Mouse (Mus musculus) brain, adult 2 months (tissue): ENCODE results near the gene A930017K11Rik.

Source experiments
- DNase-seq: peaks from one replicate; pipeline ENCODE4 v3.0.0; 2011; ENCODE audit warnings: low read depth, low spot score

A930017K11Rik gene

DNA sequence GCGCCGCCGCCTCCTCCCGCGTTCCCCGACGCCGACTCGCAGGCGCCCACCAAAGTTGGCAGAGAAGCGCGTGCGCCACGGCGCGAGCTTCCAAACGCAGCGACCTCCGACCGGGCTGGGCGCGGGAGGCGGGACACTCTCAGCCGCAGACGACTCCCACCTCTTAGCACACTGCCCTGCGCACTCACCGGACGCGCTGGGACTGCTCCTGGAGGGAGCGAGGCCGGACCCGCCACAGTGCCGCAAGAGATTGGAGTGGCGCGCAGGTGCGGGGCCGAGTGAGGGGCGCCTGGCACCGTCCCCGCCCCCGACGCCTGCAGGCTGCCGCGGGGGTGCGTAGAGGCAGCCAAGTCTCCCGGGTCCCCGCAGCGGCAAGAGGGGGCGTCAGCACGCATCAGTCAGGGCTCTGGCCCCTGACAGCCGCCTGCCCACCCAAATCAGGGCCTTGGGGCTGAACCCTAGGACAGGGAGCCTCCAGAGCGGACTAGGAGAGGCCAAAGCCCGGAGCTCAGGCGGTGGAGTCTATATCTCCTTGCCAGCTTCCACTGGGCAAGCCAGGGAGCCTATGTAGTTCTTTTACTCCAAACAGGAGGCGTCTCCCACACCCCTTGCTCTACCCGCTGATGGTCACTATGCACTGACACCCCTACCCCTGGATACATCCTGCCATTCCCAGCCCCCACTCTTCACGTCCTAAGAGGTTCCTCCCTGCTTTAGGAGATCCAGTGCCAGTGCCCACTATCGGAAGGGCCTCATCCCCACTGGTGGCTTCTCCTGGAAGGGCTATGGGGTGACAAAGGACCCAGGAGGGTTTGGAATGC lies at the start of gene A930017K11Rik:
TSS of gene A930017K11Rik (minus strand) at position 763 of the 821 bp plus-strand sequence.
- peak; percentile 69 for DNase-seq

DNA sequence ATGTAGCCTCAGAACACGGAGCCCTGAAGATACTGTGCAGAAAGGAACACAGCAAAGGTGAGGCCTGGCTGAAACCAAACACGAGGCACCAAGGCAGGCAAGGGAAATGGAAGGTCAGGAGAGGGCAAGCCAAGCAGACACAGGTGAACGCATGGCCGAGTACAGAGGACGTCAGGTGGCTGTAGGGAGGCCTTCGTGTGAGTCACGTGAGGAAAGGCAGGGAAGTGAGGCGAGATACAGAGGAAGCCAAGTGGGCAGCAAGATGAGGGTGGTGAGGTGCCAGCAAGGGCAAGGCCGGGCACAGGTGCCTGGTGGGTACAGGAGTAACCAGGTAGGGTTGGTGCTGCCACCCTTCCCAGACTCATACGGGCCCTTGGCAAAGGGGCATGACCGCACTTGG lies 46.1 kb upstream of the A930017K11Rik start:
- no peak for DNase-seq

DNA sequence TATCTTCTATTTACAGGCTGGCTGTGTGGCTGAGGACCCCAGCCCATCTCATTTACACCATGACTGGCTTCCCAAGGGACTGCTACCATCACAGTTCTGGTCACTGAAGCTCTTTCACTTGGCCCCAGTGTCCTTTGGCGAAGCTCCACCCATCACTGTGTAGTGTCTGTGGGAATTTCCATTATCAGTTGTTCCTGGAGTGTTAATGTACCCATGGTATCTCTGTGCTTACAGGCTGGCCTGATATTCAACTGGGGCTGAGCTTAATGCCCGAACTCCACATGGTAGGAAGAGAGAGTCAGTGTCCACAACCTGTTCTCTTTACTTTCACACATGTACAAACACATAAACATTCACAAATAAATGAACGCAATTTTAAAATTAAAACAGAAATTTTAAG lies 41.1 kb upstream of the A930017K11Rik start:
- DNase-seq = no peak

GRCm38 (mm10) chr17:25992274-25992673 lies 39.9 kb upstream of the A930017K11Rik start:
- no peak for DNase-seq

DNA sequence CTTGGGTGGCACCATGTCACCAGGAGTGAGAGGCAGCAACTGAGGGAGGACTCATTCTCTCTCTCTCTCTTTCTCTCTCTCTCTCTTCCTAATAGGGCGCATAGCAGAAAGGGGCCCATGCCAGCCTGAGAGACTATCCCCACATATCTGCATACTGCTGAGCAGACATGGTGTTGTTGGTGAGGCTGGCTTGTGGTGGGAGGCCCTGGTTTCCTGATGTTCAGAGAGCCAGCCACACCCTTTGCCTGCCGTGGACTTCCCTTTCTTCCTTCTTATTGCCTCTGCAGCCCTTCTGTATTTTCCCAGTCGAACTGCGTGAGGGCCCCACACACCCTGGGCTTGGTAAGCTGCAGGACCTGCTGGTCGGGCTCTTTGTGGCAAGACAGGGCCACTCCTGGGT lies 38.0 kb upstream of the A930017K11Rik start:
- DNase-seq = no peak

DNA sequence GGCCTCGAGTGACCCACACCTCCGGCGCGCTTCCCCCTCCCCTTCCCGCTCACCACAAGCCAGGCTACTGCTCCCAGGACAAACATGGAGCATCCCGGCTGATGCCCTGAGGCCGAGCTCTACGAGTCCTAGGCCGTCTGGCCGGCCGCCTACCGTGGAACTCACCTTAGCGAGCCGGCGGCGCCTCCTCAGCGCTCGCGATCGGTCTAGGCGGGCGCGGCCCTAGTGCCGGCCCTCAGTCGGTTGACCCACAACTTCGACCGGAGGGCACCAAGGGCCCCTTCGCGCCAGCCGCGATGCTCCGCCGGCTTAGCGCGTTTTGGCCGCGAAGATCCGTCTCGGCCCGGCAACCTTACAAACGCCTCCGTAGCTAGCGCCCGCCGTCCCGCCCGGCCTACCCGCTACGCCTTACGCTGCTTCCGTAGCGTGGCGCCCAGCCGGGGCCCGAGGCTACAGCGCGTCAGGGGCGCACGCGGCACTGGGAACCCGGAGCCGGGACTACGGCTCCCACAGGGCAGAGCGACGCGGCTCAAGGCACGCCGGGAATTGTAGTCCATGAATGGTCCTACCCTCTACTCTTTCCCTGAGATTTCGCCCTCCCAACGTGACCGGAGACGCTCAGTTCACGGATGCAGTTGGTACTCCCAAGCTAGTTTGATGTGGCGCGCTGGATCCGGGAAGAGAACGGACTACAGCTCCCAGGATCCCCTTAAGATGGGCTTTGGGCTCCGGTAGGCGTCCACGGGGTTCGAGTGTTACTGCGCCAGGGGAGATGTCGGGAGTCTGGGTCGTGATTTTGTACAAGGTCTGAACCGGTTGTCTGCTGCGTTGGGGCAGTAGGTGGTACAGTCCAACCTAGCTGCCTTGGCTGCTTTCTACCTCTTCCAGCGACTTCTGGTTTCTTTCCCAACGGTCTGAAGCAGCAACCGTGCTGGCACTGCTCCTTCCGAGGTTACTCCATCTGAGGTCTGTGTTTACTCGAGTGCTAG lies 33.2 kb upstream of the A930017K11Rik start, which contains the start of gene Capn15:
TSS of gene Capn15 (minus strand) at position 491 of the 989 bp plus-strand sequence.
- peak; percentile 99 for DNase-seq

DNA sequence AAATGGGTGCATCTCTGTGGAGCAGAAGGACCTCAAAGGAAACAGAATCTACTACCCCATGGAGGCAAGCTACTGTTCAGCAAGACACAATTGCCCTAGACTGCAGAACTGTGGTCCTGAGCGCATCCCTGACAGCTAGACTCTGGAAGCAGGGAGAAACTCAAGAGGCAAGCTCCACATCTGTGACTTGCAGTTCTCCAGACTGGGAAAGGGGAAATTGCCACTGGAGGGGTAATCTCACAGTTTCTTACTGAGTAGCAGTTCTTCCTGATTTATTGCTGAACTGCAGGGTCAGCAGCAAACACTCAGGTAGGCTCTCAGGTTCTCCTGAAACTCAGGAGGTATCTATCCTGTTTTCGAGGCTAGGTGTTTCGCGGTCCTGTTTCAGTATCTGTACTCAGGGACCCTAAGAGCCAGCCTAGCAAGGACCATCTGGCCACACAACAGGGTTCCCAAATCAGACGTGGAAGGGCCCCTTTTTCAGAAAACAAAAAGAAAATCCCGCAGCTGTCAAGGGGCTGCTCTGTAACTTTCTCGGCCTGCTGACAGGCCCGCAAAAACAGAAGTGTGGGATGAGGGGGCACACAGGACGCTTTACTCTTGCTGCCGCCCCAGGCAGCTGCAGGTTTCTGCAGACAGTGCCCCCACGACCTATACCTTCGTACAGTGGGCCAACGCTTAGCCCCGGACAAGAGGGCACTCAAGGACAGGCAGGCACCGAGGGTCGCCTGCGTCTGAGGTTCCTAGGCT lies 32.4 kb upstream of the A930017K11Rik start:
- DNase-seq = peak; percentile 35

DNA sequence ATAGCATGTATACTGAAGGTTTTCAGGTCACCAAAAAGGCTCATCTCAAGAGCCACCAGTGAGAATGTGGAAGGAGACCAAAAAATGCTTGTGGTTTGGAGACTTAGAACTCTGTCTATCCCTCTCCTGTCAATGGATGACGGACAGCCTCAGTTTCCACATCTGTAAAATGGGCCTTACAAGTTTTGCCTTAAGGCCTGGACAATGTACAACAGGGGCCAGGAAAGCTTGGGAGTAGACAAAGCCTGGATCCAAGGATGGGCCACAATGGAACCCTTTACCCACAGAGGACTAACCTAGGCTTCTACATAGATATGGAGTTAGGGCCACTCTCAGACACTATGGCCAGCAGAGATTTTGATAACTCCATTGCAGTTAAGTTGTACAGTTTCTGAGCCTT lies 31.7 kb upstream of the A930017K11Rik start:
- no peak for DNase-seq

DNA sequence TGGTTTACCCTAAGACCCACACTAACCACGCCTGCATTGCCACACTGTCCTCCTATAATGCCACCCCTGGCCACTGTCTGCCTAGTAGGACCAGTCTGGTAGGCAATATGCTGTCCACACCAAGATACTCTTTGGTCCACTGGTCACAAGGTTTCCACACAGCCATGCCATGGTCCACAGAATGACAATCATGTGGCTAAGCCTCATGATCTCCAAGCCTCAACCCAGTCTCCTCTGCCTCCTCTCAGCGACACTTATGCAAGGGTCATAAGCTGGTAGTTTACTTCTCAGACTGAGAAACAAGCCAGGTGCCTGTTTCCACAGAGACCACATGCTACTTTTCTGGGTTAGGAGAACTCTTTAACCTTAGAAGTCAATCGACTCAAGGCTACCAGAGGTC lies 30.5 kb upstream of the A930017K11Rik start:
- no peak for DNase-seq

DNA sequence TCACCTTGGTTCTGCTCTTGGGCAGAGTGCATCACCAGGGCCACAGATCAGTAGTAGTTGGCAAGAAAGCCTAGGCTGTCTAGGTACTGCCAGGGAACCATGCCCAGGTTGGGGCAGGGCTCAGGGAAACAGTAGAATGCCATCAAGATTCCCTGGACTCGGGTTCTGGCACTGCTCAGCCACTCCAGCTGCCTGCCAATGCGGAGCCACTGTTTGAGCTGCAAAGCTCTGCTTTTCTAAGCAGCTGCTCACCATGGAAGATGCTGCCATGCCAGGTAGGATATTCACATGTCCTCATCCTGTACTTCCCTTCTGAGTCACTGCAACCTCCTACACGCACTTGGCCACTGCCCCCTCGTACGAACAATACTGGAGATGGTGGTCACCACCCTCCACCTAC lies 28.5 kb upstream of the A930017K11Rik start:
- DNase-seq = peak; percentile 85

- no peak for DNase-seq
These were observed 27.7 kb upstream of the A930017K11Rik start for GRCm38 (mm10) chr17:25979829-25980738.

- DNase-seq = no peak
These were observed 18.8 kb upstream of the A930017K11Rik start for GRCm38 (mm10) chr17:25970954-25971707.

DNA sequence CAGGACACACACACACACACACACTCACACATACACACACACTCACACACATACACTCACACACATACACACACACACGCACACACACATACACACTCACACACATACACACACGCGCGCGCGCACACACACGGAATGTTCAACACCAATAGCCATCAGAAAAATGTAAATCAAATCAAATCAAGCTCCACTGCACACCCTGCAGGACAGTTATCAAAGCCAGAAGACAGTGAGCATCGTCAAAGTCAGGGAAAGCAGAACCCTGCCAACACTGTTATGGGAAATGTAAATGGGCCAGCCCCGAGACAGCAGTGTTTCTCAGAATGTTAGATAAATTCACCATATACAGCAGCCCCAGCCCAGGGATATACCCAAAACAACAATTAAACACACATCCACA lies 18.1 kb upstream of the A930017K11Rik start:
- DNase-seq = peak; percentile 67

DNA sequence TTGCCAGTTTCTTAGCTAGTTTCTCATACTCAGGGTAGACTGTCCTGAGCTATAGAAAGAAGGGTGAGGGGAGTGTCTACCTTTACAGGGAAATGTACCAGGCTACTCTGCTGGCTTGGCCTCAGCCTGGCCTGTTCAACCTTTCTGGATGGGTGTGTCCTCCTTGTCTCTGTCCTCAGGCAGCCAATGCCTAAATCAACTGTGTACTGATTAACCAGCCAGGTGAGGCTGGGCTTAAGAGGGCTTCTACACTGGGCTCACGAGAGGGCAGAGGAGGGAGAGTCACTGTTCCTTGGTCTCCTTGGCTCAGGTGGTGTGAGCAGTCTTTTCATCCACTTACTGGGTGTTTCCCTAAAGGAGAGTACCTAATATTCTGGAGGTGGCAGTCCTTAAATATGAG lies 15.8 kb upstream of the A930017K11Rik start:
- no peak for DNase-seq

DNA sequence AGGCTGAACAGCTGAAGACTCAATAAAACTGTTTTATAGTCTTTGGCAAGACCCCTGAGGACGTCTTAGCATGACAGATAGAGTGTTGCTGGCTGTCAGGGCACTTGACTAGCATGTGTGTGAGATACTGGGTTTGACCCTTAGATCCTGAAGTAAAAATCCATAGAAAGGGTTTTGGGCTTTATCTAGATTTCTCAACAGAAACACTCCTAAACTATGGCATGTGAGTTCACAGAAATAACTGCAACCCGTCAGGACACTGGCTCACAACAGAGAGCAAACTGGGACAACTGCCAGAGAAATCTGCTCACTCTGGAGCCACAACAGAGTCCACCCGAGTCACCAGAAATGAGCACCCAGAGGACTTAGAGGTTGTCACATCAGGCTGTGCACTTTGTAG lies 15.3 kb upstream of the A930017K11Rik start:
- DNase-seq = peak; percentile 79

DNA sequence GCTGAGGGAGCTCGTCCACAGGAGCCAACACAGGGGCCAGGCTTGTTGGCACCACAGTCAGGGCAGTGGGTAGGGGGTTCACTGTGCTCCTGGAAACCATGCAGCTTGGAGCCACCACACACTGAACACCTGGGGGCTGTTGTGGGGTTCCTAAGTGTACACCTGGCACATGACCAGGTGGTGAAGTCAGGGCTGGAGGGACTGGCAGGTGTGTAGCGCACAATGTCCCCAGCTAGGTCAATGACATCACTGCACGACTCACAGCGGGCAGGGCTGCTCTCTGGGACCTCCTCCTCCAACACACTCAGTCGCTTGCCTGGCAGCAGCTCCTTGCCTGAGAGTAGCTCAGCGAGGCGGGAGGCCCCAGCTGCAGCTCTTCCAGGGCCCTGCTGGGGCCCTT lies 11.9 kb upstream of the A930017K11Rik start:
- DNase-seq = peak; percentile 69

DNA sequence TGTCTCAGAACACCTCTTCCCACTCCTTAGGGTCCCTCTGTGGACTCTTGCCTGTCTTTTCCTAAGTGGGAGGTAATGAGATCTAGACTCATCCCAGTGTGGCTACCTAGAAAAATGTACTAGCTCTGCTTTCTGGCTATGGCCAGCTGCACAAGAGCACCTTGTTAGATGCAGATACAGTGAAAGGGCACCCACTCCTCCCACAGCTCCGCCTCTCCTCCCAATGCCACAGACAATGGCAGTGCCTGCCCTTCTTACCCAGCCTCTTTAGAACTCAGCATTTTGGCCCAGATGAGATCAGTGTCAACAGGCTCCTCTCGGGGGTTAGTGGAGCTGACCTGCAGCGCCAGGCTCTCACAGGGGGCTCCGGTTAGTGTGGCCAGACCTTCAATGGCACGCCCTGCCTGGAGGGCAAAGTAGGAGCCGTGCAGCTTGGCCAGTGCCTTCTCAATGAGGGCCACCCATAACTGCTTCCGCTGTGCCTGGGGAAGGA lies 10.1 kb upstream of the A930017K11Rik start:
- DNase-seq = no peak

GRCm38 (mm10) chr17:25961566-25961965 lies 9.2 kb upstream of the A930017K11Rik start:
- no peak for DNase-seq

DNA sequence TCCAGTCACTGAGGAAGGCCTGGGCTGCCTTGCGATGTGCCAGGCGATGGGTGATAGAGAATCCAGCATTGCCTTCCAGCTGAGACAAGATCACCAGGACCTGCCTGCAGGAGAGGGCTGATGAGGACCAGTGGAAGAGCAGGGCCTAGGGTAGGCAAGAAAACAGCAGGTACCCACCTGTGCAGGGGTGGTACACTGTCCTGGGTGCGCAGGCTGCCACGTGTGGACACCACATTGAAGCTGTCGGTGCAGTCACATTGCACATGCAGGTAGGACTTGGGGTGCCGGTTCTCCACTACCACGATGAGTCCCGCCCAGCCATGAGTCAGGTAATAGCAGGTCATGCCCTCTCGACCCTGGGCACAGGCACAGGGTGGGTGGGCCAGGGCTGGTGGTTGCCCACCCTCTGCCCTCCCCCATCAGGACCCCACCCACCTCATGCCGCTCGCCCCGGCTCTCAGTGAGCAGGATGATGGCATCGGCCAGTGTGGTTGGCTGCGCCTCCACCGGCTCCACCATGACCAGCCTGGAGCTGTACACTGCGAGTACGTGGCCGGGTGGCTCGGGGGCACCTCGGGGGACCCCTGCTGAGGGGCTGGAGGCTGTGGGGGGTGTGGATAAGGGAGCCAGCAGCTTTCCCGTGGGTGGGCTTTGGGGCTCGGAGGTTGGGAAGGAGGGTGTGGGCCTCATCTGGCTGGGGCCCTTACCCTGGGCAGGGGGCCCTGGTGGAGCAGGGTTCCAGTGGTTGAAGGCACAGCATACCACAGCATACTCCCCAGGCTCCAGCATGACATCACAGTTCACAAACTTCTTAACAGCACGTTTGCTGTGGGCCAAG lies 7.5 kb upstream of the A930017K11Rik start:
- no peak for DNase-seq
